Mouse (Mus musculus): ENCODE data around the gene Tmc7.

Gene Tmc7

GRCm38 (mm10) chr7:118584257-118584907, at the start of gene Tmc7:
Gene Tmc7, minus strand, starts transcription at chr7:118584736.
- DNase-seq (ENCODE audit: low spot score): peak; percentile 20

GRCm38 (mm10) chr7:118633951-118634350, 49.4 kb upstream of the Tmc7 start:
- DNase-seq (ENCODE audit: low spot score): no peak

- DNase-seq (ENCODE audit: low spot score): no peak
Observed at GRCm38 (mm10) chr7:118633094-118633493, 48.6 kb upstream of the Tmc7 start.

- DNase-seq (ENCODE audit: low spot score): no peak
Observed at GRCm38 (mm10) chr7:118627550-118628298, 43.2 kb upstream of the Tmc7 start.

GRCm38 (mm10) chr7:118621094-118621493, 36.6 kb upstream of the Tmc7 start:
- DNase-seq (ENCODE audit: low spot score): no peak

- DNase-seq (ENCODE audit: low spot score): no peak
Observed at GRCm38 (mm10) chr7:118620243-118620906, 35.8 kb upstream of the Tmc7 start.

- no peak for DNase-seq (ENCODE audit: low spot score)
Observed at GRCm38 (mm10) chr7:118618104-118618503, 33.6 kb upstream of the Tmc7 start.

GRCm38 (mm10) chr7:118614076-118614475, 29.5 kb upstream of the Tmc7 start:
- no peak for DNase-seq (ENCODE audit: low spot score)

- no peak for DNase-seq (ENCODE audit: low spot score)
Observed at GRCm38 (mm10) chr7:118611933-118612332, 27.4 kb upstream of the Tmc7 start.

- no peak for DNase-seq (ENCODE audit: low spot score)
Observed at GRCm38 (mm10) chr7:118611185-118611749, 26.7 kb upstream of the Tmc7 start.

GRCm38 (mm10) chr7:118610721-118611120, 26.2 kb upstream of the Tmc7 start:
- DNase-seq (ENCODE audit: low spot score): no peak

- DNase-seq (ENCODE audit: low spot score): no peak
Observed at GRCm38 (mm10) chr7:118609815-118610214, 25.3 kb upstream of the Tmc7 start.

- no peak for DNase-seq (ENCODE audit: low spot score)
Observed at GRCm38 (mm10) chr7:118604842-118605241, 20.3 kb upstream of the Tmc7 start.

GRCm38 (mm10) chr7:118599954-118600631, 15.6 kb upstream of the Tmc7 start:
- DNase-seq (ENCODE audit: low spot score): no peak

GRCm38 (mm10) chr7:118597201-118597600, 12.7 kb upstream of the Tmc7 start, which contains the start of gene Tmc5:
Gene Tmc5, plus strand, starts transcription at chr7:118597297.
- DNase-seq (ENCODE audit: low spot score): no peak

- no peak for DNase-seq (ENCODE audit: low spot score)
Observed at GRCm38 (mm10) chr7:118596271-118596670, 11.7 kb upstream of the Tmc7 start.

GRCm38 (mm10) chr7:118595228-118595627, 10.7 kb upstream of the Tmc7 start:
- DNase-seq (ENCODE audit: low spot score): peak; percentile 92

GRCm38 (mm10) chr7:118594611-118595010, 10.1 kb upstream of the Tmc7 start:
- no peak for DNase-seq (ENCODE audit: low spot score)

- DNase-seq (ENCODE audit: low spot score): no peak
Observed at GRCm38 (mm10) chr7:118593567-118594407, 9.3 kb upstream of the Tmc7 start.

- no peak for DNase-seq (ENCODE audit: low spot score)
Observed at GRCm38 (mm10) chr7:118592146-118592545, 7.6 kb upstream of the Tmc7 start.

GRCm38 (mm10) chr7:118590726-118591305, 6.3 kb upstream of the Tmc7 start:
- DNase-seq (ENCODE audit: low spot score): no peak
